Mouse (Mus musculus) ovary, adult 18-20 months (tissue): ENCODE results near the gene Cab39.
A peak's percentile ranks its signal among the peaks of the same experiment; 100 is the strongest.

ENCODE experiments used
- DNase-seq: peaks from one replicate; pipeline ENCODE4 v3.0.0; 2022; ENCODE audit warnings: low spot score, mixed read lengths

Cab39 gene

DNA sequence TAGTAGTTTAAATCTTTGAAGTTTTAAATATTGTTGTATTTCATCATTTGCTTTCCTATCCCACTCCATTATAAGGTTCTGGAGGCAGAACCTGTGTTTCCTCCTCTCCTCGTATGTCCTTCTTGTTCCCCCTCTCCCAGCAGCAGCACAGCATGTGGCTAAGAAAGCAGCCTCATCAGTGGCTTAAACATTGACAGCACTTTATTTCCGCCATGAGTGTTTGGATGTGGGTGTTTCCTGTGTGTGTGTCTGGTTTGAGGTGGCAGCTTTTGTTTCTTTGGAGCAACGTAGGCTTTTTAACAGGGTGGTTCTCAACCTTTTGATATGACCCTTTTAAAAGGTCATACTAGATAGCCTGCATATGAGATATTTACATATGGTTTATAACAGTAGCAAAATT lies 52.2 kb downstream of the Cab39 start:
- DNase-seq, result no peak

DNA sequence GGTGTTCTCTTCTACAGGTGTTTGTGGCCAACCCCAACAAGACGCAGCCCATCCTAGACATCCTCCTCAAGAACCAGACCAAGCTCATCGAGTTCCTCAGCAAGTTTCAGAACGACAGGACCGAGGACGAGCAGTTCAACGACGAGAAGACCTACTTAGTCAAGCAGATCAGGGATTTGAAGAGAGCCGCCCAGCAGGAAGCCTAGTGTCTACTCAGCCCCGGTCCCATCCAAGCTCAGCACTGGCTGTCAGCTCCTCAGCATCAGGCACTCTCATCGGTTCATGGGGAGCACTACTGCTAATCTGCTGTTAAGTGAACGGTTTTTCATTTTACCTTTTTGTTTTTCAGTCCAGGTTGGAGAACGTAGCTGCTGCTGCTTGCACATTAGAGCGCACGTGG lies 55.8 kb downstream of the Cab39 start:
- no peak for DNase-seq

DNA sequence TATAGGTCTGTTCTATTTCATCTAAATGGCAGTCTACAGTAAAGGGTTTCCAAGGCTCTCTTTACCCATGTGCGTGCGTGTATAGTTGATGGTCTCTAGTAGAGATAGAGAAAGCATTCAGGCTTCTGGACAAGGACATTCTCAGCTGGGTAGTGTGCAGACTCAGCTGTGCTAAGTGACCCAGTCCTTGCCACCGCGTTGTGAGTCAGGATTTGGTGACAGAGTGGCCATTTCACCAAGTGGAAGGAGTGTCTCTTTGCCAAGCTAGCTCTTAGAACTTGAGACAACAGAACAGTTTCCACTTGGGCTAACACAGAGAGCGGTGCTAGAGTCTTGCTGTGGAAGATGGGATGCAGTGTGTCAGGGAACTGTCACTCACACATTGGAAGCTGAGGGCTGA lies 57.6 kb downstream of the Cab39 start:
- no peak for DNase-seq

DNA sequence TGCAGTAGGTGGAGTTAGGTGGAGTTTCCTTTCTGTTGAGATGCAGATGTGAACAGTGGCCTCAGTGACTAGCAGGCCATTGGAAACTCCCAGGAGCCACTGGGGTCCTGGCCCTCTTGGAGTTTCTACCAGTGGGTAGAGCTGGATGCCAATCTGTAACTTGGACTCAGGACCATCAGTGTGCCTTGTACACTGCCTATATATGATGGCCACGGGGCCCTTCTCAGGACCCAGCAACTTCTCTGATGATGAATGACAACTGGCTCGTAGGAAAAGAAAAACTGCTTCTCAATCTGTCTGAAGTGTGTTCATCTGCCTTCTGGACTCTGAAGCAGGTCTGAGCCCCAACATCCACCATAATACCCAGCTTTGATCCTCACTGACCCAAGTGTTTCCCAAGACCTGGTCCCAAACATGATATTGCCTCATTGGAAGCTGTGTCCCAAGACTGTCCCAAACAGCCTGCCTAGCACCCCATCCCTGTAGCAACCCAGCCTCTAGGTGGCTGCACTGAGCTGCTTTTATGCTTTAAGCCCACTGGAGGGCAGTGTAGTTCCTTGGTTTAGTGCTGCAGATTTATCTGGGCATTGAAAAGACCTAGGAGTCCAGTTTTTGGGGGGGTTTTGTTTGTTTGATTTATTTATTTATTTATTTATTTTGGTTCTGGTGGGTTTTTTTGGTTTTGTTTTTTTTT lies 59.9 kb downstream of the Cab39 start:
- peak; percentile 26 for DNase-seq

DNA sequence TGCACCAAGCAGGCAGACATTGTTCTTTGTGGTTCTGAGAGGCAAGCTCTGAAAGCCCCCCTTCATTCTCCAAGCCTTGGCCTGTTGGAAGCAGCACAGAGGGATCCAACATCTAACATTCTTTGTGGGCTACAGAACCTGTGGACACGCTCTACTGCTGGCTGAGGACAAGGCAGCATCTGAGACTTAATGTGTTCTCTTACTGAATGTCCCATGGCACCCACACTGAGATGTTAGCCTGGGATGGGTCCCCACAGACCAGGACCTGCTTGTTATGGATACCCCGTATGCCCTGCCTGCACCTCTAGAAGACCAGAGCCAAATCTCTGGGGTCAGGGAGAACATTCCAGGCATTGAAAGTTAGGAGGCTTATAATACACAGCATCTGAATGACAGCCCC lies 60.6 kb downstream of the Cab39 start:
- no peak for DNase-seq

DNA sequence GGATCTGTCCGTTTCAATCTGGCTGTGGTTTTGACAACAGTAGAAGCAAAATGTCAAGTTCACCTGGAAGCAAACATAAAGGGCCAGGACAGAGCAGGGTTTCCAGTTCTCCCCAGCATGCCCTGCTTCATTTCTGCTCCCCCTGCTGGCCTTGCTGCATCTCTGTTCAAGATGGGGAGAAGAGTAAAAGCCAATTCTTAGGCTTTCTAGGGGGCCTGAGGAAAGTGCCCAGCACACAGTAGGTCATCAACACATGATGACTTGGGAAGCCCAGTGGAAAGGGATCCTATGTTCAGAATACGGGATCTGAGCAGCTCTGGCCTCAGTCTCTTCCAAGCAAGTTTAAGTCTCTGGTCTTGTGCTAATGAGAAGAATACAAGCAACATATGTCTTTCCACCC lies 61.2 kb downstream of the Cab39 start:
- DNase-seq, result no peak

DNA sequence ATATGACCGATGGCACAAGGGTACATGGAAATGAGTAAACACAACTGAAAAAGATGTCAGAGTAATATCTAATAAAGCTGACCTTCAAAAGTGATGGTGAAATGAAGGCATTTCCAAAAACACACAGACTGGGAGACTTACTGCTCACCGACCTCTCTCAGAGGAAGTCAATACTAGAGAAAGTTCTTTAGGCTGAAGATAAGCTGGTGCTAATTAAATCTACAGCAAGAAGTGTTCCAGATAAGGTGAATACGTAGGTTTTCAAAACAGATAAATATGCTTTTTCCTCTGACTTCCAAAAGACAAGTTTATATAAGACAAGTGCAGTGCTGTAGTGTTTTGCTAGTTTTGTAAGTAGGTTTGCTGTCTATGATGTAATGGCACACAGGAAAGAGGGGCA lies 63.0 kb downstream of the Cab39 start:
- DNase-seq, result no peak

DNA sequence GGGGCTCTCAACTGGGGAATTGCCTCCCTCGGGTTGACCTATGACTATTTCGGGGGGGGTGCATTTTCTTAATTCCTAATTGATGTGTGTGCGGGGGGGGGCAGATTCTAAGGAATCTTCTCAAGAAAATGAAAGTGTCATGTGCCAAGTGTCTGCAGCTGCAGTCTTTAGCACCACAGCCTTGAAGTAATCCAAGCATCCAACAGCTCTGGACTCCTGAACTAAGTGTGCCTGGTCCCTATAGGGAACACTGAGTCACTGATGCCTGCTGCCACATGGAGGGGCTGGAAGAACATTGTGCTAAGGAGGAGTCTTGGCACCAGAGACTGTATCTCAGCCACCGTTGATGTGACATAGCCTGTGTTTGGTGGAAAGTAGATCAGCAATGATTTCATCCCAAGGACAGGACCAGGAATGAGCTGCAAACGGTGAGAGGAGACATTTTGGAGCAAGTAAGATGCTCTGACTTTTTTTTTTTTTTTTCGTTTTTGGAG lies 64.1 kb downstream of the Cab39 start:
- no peak for DNase-seq

DNA sequence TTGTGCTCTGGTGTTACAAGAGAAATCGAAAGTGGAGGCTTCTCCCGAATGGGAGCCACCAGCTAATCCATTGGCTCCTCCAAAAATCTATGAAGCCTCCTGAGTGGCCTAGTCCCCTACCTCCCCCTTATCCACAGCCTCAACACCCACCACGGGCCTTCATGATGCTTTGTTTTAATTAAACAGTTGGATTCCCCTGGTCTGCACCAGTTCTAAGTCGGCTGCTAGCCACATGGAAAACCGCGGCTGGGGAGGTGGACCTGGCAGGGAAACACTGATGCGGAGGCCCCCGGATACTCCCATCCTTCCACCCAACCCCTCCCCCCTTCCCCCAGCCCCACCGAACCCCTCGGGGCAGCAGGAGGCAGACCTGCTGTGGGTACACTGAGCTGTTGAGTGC lies 71.1 kb downstream of the Cab39 start:
- no peak for DNase-seq

DNA sequence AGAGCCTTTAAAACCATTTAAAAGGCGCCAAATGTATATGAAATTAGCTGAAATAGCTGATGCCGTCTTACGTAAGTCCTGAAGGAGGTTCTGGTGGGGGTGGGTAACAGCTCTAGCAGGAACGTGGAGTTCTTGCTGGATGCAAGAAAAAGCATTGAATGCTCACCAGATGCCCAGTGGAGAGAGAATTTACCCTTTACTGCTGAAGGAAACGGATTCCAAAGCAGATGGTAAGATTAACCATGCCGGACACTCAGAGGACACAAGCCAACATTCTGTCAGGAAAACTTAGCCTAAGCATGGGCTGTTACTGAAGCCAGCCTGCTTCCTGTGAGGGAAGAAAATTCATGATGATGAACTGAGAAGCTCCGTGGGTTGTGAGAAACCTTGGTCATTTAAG lies 76.8 kb downstream of the Cab39 start:
- no peak for DNase-seq

DNA sequence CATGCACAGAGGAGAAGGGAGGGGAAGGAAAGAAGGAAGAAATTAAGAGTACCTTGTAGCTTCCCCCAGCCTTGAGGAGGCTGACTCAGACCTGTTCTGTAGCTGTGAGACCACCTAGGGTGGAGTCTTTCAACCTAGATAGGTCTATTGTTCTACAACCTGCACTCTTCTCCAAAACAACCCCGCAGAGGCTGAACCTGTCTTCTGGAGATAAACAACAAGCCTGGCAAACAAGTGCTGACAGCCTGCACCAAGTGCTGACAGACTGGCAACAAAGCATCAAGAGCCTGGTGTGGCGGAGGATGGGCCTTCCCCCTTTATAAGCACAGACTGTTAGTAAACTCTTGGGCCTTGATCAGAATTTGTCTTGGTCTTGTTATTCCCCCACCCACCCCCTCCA lies 77.3 kb downstream of the Cab39 start:
- no peak for DNase-seq

DNA sequence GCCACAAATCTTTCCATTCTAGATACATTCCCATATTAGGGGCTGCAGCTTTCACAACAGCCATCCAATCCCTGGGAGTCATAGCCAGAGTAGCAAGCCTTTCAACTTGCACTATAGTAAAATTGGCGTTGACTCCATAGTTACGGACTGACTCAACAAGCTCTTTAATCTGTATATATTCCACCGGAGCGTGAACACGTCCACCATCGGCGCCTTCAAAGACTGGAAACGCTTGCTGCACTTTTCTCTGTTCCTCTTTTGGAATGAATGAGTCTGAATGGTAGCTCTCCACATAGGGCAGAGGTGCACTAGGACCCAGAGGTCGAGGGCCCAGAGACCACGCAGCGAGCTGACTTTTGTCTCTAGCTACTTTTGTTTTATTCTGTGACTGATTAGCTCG lies 88.8 kb downstream of the Cab39 start:
- no peak for DNase-seq

DNA sequence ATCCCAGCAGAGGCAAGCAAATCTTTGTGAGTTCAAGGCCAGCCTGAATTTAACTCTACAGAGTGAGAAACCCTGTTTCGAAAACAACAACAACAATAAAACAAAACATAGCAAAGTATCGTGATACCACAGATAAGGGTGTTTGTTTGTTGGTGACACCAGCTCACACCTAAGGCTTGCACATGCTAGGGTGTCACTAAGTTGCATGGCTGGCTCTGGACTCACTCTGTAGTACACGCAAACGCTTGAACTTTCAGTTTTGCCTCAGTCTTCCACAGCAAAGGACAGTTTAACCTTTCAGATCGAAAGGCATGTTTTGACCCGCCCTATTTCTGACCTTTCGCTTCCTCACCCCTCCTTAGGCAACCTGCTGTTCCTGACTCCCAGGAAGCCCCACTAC lies 94.0 kb downstream of the Cab39 start:
- DNase-seq, result no peak

DNA sequence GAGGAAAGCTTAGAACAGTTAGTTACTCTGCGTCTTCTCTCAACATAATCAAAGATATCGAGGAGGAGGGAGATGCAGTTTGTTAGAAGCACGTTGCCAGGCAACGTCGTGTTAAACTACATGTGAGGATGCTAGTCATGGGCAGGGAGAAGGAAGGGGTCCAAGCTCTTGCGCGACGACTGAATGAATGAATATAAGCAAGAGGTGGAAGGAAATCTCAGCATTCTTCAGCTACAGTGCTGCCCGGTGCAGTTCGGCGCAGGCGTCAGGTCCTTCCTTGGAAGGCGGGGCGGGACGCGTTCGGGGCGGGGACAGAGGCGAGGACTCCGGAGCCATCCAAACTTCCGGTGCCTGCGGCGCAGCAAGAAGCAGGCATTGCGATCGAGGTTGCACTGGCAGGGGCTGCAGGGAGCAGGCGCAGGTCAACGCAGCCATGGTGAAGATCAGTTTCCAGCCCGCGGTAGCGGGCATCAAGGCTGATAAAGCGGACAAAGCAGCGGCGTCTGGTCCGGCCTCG lies 101.0 kb downstream of the Cab39 start, which contains the start of gene Itm2c:
Itm2c (plus strand) TSS at position 51 of the 517 bp plus-strand sequence.
- DNase-seq, result peak; percentile 82

DNA sequence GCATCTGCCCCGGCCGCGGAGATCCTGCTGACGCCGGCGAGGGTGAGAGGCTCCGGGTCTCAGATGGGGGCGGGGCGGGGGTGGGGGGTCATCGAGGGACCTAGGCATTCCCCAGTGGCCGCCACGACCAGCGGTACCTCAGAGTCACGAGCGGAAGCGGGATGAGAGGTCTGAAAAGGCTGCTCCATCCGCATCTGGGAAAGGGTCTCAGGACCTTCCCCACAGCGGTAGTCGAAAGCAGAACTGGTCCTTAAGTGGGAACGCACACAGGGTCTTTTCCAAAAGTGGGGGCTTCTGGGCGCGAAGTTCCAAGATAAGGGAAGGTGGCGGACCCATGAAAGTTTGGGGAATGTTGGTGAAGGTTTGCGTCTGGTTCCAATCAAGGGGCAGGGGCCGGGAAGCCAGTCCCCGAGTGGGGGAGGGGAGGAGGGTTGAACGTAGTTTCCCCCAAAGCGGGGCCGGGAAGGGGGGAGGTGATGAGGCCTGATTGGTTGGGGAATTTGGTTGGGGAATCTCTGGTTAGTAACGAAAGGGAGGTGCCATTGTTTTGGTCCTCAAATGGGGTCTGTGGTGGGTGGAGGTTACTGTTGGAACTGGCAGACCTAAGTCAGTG lies 101.6 kb downstream of the Cab39 start:
- no peak for DNase-seq

DNA sequence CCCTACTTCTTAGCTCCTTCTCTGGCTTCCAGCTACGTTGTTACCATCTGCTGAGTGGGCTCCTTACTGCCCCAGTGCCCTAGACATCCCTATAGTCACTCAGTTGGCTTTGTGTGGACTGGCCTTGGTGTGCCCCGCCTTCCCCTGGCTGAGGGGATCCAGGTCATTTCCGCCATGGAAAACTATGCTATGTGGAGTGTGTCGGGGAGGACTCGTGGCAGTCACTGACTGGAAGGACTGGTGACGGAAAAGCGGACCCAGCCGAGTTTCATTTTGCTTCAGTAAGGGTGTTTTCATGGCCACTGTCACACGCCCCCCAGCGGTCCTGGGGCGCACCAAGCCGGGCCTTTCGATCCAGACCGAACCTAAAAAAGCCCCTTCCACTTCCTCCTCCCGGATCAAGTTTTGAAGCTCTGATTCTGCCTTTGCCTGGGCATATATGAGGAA lies 102.2 kb downstream of the Cab39 start:
- no peak for DNase-seq

DNA sequence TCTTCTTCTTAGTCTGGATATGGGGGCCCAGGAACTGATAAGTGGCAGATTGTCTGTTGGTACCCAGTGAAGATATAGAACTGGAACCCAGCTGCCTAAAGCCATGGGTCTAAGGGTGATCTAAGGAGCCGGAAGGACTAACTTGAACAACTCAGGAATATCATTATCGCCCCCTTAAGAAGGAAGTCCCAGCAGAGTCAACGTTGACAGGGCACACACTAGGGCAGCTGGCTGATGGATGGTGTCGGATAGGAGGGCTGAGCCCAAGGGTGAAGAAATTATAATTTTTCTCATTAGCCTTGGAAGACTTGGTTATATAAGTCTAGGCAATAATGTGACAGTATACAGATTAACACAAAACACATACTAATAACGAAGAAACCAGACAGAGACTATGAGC lies 102.9 kb downstream of the Cab39 start:
- DNase-seq, result no peak

DNA sequence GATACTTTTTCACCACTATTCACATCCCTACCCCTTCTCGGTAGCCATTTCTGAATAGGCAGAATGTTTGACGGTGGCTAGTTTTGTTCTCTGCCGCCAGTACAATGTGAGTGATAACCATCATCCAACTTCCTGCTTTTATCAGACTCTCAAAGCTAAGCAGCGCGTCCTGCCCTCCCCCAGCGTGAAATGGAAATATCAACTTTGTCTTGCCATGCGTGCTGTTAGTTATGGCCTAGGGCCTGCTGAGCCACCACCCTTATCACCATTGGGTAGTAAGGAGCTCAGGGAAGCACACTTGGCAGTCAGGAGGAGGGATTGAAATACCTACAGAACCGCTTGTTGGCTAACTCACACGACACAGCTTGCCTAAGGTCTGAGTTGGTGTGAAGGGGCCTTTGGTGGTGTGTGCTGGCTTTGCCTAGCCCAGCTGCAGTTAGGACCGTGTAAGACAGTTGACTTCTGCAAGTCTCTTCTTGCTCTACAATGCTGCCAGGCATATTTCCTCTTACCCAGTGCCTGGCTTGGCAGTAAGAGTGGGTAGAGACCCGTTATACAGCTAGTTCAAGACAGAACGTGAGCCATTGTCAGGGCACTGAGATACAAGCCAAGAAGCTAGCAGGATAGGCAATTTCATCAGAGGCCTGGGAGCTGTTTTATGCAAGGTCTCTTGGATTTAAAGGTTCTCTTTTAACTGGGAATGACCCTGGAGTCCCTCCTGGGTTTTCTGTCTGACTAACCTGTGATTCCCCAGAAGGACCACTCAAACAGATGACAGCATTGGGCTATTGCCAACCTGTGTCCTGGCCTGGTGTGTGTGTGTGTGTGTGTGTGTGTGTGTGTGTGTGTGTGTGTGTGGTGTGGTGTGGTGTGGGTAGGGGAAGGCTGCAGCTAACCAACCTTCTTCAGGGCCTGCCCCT lies 103.8 kb downstream of the Cab39 start:
- DNase-seq, result no peak

DNA sequence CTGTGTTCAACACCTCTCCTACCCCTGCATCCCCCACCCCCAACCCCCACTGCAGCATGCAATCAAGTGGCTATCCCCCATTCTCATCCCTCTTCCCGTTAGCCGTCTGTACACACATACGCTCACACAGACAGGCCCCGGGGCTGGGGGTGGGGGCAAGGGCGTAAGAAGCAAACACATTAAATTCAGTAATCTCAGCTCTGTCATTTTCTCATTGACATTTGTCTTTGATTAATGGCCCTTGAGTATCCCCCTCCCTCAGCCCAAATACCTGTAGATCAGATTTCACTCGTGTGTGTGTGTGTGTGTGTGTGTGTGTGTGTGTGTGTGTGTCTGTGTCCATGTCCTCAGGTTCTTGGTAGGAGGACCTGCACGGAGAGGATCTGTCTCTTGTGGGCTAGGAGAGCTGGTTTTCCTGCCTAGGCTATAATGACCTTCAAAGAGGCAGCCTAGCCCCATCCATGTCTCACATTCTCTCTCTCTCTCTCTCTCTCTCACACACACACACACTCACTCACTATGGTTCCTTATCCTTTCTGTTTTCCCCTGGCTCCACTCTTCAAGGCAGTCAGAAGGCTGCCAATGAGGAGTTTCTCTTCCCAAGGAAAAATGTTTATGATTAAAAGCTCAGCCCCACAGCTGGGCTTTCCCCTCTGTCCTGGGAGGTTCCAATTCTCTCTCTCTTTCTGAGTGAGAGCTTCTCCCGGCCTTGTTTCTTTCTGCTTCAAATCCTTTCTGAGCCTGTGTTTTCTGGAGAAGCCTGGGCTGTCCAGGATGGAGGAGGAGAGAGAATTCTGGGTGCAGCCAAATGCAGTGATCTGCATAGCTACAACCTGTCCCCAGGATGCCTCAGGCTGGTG lies 104.9 kb downstream of the Cab39 start:
- DNase-seq, result no peak

DNA sequence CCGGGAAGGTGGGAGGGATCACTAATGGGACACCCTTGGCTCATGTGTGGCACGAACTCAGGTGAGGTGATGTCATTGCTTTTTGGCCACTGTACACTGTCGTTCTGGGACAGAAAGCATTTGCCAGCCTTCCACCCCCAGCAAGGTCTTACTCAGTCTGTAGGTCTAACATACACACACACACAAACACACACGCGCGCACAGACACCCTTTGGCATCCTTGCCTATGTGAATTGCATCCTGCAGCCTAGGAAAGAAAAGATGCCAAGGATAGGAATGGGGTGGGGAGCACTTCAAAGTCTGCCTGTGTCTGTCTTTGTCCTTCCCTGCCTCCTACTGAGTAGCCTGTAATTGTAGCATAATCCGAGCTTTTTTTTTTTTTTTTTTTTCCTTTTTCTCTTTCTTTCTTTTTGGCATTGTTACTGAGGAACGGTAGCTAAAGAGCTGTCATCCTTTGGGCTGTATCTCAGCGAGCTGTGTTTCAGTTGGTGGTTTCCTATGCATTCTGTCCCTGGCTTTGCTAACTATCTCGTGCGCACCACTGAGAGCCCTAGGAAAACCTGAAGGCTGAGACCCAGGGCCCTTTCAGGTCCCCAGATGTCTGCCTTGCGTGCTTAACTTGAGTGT lies 105.6 kb downstream of the Cab39 start:
- DNase-seq, result no peak

DNA sequence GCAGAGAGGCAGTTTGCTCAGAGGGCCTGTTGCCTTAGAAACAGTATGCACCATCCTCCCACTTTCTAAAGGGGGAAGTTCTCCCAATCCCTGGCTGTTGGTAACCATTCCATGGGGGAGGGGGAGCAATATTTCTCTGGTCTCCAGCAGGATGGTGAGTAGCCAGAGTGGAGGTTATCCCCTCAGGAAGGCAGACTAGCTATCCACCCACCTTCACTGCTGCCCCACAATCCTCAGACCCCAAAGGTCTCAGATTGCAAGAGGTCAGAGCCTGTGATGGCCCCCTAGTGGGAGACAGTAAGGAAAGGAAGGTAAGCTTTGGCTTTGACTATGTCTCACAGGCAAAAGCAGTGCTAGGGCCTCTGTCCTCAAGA lies 106.1 kb downstream of the Cab39 start:
- no peak for DNase-seq
